In the genomic region with DNA sequence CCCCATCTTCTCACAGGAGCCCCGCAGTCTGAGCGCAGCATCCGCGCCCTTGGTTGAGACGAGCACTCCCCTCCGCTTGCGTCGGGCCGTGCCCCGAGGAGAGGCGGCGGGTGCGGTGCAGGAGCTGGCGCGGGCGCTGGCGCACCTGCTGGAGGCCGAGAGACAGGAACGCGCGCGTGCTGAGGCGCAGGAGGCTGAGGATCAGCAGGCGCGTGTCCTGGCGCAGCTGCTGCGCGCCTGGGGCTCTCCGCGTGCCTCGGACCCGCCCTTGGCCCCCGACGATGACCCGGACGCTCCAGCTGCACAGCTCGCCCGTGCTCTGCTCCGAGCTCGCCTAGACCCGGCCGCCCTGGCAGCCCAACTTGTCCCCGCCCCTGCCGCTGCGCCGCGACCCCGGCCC, we compare ENCODE assay signal across 8 mouse cellular contexts. TPM values are rescaled to one million over a fixed set of nuclear protein-coding genes. Genes with fewer than 3 reads are reported as not detected.
DNase-seq lines count a peak whose midpoint lies in the region; ATAC-seq and TF ChIP-seq lines count a peak whose summit lies in the region.

No protein-coding gene starts in this region.

- no peaks in the 10 kb centered on the region for H3K9me3 ChIP-seq in kidney, embryonic 16.5 days (ENCODE audit: low read length)
- peaks cover 10% of the 10 kb centered on the region; the same call in 1 of the 2 replicates for H3K9me3 ChIP-seq in hindbrain, embryonic 10.5 days
- H3K9me3 ChIP-seq in midbrain, embryonic 13.5 days, result peaks cover 4% of the 10 kb centered on the region; the same call in 1 of the 2 replicates

- WGBS in kidney, embryonic 16.5 days, result 11% methylated on average over 47 of the region's 48 CpGs
- 17% methylated on average over 48 of the region's 48 CpGs for WGBS in hindbrain, embryonic 10.5 days
- 25% methylated on average over 39 of the region's 48 CpGs for WGBS in midbrain, embryonic 13.5 days

- no peak for DNase-seq in kidney, adult 18-20 months
- peak; percentile 44 for DNase-seq in hindbrain, embryonic 10.5 days (ENCODE audit: low spot score)
- DNase-seq in spleen, postnatal 4 days (ENCODE audit: low spot score in 2 of 2), result no peak
- no peak for DNase-seq in urinary bladder, adult 2 months (ENCODE audit: low spot score)
- no peak for DNase-seq in adrenal gland, adult 8-10 months

- no peak for TF ChIP-seq CTCF in cortical plate, adult 2 months (IDR thresholded peaks at IDR 0.05; ENCODE audit: extremely low read depth, insufficient read depth, low read length)

- H3K9ac ChIP-seq in kidney, embryonic 16.5 days (replicated peaks; ENCODE audit: low read length), result no peak overlapping the region
- H3K9ac ChIP-seq in midbrain, embryonic 13.5 days (replicated peaks), result peak overlapping the region; percentile 71

- H3K4me3 ChIP-seq in kidney, embryonic 16.5 days (ENCODE audit: low read length), result peak overlapping the region; percentile 27
- peak overlapping the region; percentile 92 for H3K4me3 ChIP-seq in cortical plate, adult 2 months (ENCODE audit: insufficient read depth, low read length)
- H3K4me3 ChIP-seq in hindbrain, embryonic 10.5 days, result peak overlapping the region; percentile 47
- H3K4me3 ChIP-seq in midbrain, embryonic 13.5 days (replicated peaks), result peak overlapping the region; percentile 48

- no peak for TF ChIP-seq POLR2A in cortical plate, adult 2 months (IDR thresholded peaks at IDR 0.05; ENCODE audit: extremely low read depth, insufficient read depth, low read length)

- no peak overlapping the region for H3K27ac ChIP-seq in kidney, embryonic 16.5 days (ENCODE audit: low read length)
- no peak overlapping the region for H3K27ac ChIP-seq in cortical plate, adult 2 months (ENCODE audit: insufficient read depth, low read length)
- peak overlapping the region; percentile 29; the same call in 1 of the 2 replicates for H3K27ac ChIP-seq in hindbrain, embryonic 10.5 days
- H3K27ac ChIP-seq in midbrain, embryonic 13.5 days, result peak overlapping the region; percentile 58

- H3K4me1 ChIP-seq in kidney, embryonic 16.5 days (ENCODE audit: insufficient read depth, low read length), result no peaks in the 10 kb centered on the region
- no peaks in the 10 kb centered on the region for H3K4me1 ChIP-seq in cortical plate, adult 2 months (ENCODE audit: control insufficient read depth, insufficient read depth, low read length)
- peaks cover 27% of the 10 kb centered on the region for H3K4me1 ChIP-seq in hindbrain, embryonic 10.5 days (replicated peaks)
- peaks cover 20% of the 10 kb centered on the region for H3K4me1 ChIP-seq in midbrain, embryonic 13.5 days (replicated peaks)

- H3K4me2 ChIP-seq in kidney, embryonic 16.5 days (replicated peaks; ENCODE audit: low read depth, low read length), result peak overlapping the region; percentile 42
- H3K4me2 ChIP-seq in midbrain, embryonic 13.5 days (replicated peaks), result peak overlapping the region; percentile 68

- no peaks in the 10 kb centered on the region for H3K36me3 ChIP-seq in kidney, embryonic 16.5 days (ENCODE audit: insufficient read depth, low read length)
- H3K36me3 ChIP-seq in hindbrain, embryonic 10.5 days, result no peaks in the 10 kb centered on the region
- H3K36me3 ChIP-seq in midbrain, embryonic 13.5 days, result peaks cover 11% of the 10 kb centered on the region; the same call in 1 of the 2 replicates

- 0 out of 2 replicates have a peak, but pooled peaks have one; percentile 42 for ATAC-seq in kidney, embryonic 16.5 days (ENCODE audit: low FRiP score, low TSS enrichment)
- peak; percentile 8; the same call in 1 of the 2 replicates for ATAC-seq in midbrain, embryonic 13.5 days

- H3K27me3 ChIP-seq in kidney, embryonic 16.5 days (ENCODE audit: insufficient read depth, low read length), result peaks cover 69% of the 10 kb centered on the region
- peaks cover 76% of the 10 kb centered on the region for H3K27me3 ChIP-seq in hindbrain, embryonic 10.5 days (ENCODE audit: insufficient read depth, poor library complexity, severe bottlenecking)
- peaks cover 17% of the 10 kb centered on the region for H3K27me3 ChIP-seq in midbrain, embryonic 13.5 days

RNA-seq across cellular contexts. Expression of gene Pcsk1n, which starts 2.4 kb away (rescaled TPM):
- polyA plus RNA-seq in kidney, embryonic 16.5 days (2015; fragmentation: Nextera tagmentation; extraction: Ambion mirVana), result 1.4 and 2.3 TPM in 2 replicates
- 580 and 602 TPM in 2 replicates for polyA plus RNA-seq in cortical plate, adult 2 months (2012; rRNA removed)
- 7.8 and 39.8 TPM in 2 replicates for polyA plus RNA-seq in hindbrain, embryonic 10.5 days (2016; fragmentation: Nextera tagmentation; extraction: Ambion mirVana)
- polyA plus RNA-seq in midbrain, embryonic 13.5 days (2015; fragmentation: Nextera tagmentation; extraction: Ambion mirVana), result 164 and 172 TPM in 2 replicates
- polyA plus RNA-seq in urinary bladder, adult 2 months (2012; rRNA removed), result 0.51 and 0.66 TPM in 2 replicates
- 10 to 100 TPM; 47.2 to 84.3 (median 72.8) TPM for total RNA-seq in adrenal gland, adult 8-10 months (2022)

RNA-seq across cellular contexts. Expression of gene Eras, which starts 6.4 kb away (rescaled TPM):
- not detected in 2 replicates for polyA plus RNA-seq in kidney, embryonic 16.5 days (2015; fragmentation: Nextera tagmentation; extraction: Ambion mirVana)
- polyA plus RNA-seq in cortical plate, adult 2 months (2012; rRNA removed), result not detected in 2 replicates
- polyA plus RNA-seq in hindbrain, embryonic 10.5 days (2016; fragmentation: Nextera tagmentation; extraction: Ambion mirVana), result not detected in 2 replicates
- polyA plus RNA-seq in midbrain, embryonic 13.5 days (2015; fragmentation: Nextera tagmentation; extraction: Ambion mirVana), result 0.24 TPM in 1 of 2 replicates, not detected in the other
- not detected in 2 replicates for polyA plus RNA-seq in urinary bladder, adult 2 months (2012; rRNA removed)
- total RNA-seq in adrenal gland, adult 8-10 months (2022), result not detected

RNA-seq across cellular contexts. Expression of gene Gm10490, which starts 12.7 kb away (rescaled TPM):
- polyA plus RNA-seq in kidney, embryonic 16.5 days (2015; fragmentation: Nextera tagmentation; extraction: Ambion mirVana), result not detected in 2 replicates
- polyA plus RNA-seq in cortical plate, adult 2 months (2012; rRNA removed), result not detected in 2 replicates
- not detected in 2 replicates for polyA plus RNA-seq in hindbrain, embryonic 10.5 days (2016; fragmentation: Nextera tagmentation; extraction: Ambion mirVana)
- polyA plus RNA-seq in midbrain, embryonic 13.5 days (2015; fragmentation: Nextera tagmentation; extraction: Ambion mirVana), result not detected in 2 replicates
- not detected in 2 replicates for polyA plus RNA-seq in urinary bladder, adult 2 months (2012; rRNA removed)
- not detected for total RNA-seq in adrenal gland, adult 8-10 months (2022)

RNA-seq across cellular contexts. Expression of gene Gm10491, which starts 14.4 kb away (rescaled TPM):
- polyA plus RNA-seq in kidney, embryonic 16.5 days (2015; fragmentation: Nextera tagmentation; extraction: Ambion mirVana), result not detected in 2 replicates
- not detected in 2 replicates for polyA plus RNA-seq in cortical plate, adult 2 months (2012; rRNA removed)
- not detected in 2 replicates for polyA plus RNA-seq in hindbrain, embryonic 10.5 days (2016; fragmentation: Nextera tagmentation; extraction: Ambion mirVana)
- not detected in 2 replicates for polyA plus RNA-seq in midbrain, embryonic 13.5 days (2015; fragmentation: Nextera tagmentation; extraction: Ambion mirVana)
- not detected in 2 replicates for polyA plus RNA-seq in urinary bladder, adult 2 months (2012; rRNA removed)
- total RNA-seq in adrenal gland, adult 8-10 months (2022), result not detected

RNA-seq across cellular contexts. Expression of gene Timm17b, which starts 22.9 kb away (rescaled TPM):
- polyA plus RNA-seq in kidney, embryonic 16.5 days (2015; fragmentation: Nextera tagmentation; extraction: Ambion mirVana), result 182 and 184 TPM in 2 replicates
- 18.5 and 20.1 TPM in 2 replicates for polyA plus RNA-seq in cortical plate, adult 2 months (2012; rRNA removed)
- 206 and 214 TPM in 2 replicates for polyA plus RNA-seq in hindbrain, embryonic 10.5 days (2016; fragmentation: Nextera tagmentation; extraction: Ambion mirVana)
- polyA plus RNA-seq in midbrain, embryonic 13.5 days (2015; fragmentation: Nextera tagmentation; extraction: Ambion mirVana), result 171 and 173 TPM in 2 replicates
- 22.2 and 23.7 TPM in 2 replicates for polyA plus RNA-seq in urinary bladder, adult 2 months (2012; rRNA removed)
- 100 to 1,000 TPM; 110 to 134 (median 131) TPM for total RNA-seq in adrenal gland, adult 8-10 months (2022)

Comparison
In these comparisons a context has a peak if more than half of its experiments do, and no peak if none do; other contexts are left out.
1. H3K27ac ChIP-seq: peak in hindbrain, embryonic 10.5 days (single experiment) and midbrain, embryonic 13.5 days (single experiment); none in kidney, embryonic 16.5 days (single experiment) and cortical plate, adult 2 months (single experiment).
2. H3K4me3 ChIP-seq: peak in every context shown above with its lines; median percentile 92 in cortical plate, adult 2 months; 48 in midbrain, embryonic 13.5 days; 47 in hindbrain, embryonic 10.5 days; 27 in kidney, embryonic 16.5 days.